Mouse (Mus musculus): ENCODE data around the gene P2ry2. TPM values are rescaled to one million over a fixed set of nuclear protein-coding genes. Genes with fewer than 3 reads are reported as not detected.

The P2ry2 gene
- total RNA-seq (2014; fragmentation: Nextera tagmentation) (0.64 and 0.70 TPM in 2 replicates), total RNA-seq (2017) (0.28 and 2.2 TPM in 2 replicates)

DNA sequence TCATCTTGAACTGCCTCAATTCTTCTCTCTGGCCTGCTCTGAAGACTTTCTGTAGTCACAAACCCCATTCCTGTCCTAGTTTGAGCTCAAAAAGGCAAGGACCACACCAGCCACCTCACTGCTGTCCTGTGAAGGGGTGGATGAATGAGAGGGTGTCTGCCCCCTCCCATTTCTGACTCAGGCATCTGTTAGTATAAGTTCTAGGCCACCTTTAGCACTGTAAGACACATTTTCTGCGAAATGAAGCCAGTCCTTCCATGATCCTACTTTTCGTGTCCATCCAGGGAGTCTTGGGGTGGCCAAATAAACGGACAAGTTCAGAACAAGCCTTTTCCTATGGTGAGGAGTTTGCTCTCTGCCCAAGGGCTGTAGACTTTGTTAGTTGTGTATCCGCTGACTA lies at the start of gene P2ry2:
Gene P2ry2 (minus strand): TSS at position 326 of the 400 bp plus-strand sequence.
- ATAC-seq (replicated peaks; ENCODE audit: low FRiP score, low TSS enrichment, poor library complexity, severe bottlenecking), result no peak

- ATAC-seq (replicated peaks; ENCODE audit: low FRiP score, low TSS enrichment, poor library complexity, severe bottlenecking), result no peak
Observed at GRCm38 (mm10) chr7:101062246-101062645, 49.6 kb upstream of the P2ry2 start.

DNA sequence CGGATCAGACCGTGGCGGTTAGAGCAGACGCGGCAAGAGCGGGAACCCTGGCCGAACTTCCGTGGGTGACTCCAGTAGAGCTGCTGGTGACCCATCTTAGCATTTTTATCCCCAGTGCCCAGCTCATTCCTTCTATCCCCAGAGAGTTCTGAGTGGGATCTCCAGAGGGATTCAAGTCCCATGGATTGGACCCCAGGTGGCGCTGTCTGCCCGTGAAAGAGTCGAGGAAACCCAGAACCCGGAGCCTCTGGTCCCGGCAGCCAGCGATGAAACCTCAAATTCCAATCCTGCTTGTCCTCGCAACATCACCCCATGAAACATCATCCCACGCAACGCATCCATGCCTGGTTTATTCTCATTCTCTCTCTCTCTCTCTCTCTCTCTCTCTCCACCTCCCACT lies 48.7 kb upstream of the P2ry2 start:
- 0 out of 2 replicates have a peak, but pooled peaks have one; percentile 46 for ATAC-seq (replicated peaks; ENCODE audit: low FRiP score, low TSS enrichment, poor library complexity, severe bottlenecking)

DNA sequence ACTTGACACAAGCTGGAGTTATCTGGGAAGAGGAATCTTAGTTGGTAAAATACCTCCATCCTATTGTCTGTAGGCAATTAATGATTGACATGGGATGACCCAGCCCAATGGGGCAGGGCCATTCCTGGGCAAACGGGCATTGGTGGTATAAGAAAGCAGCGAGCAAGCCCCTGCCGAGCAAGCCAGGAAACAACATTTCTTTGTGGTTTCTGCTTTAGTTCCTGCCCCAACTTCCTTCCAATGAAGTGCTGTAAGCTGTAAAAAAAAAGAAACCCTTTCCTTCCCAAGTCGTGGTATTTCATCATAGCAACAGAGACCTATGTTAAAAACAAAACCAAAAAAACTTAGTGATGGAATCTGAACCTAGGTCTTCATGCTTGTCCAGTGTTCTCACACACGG lies 47.8 kb upstream of the P2ry2 start:
- ATAC-seq (replicated peaks; ENCODE audit: low FRiP score, low TSS enrichment, poor library complexity, severe bottlenecking), result 0 out of 2 replicates have a peak, but pooled peaks have one; percentile 41

GRCm38 (mm10) chr7:101059188-101059587 lies 46.5 kb upstream of the P2ry2 start:
- no peak for ATAC-seq (replicated peaks; ENCODE audit: low FRiP score, low TSS enrichment, poor library complexity, severe bottlenecking)

DNA sequence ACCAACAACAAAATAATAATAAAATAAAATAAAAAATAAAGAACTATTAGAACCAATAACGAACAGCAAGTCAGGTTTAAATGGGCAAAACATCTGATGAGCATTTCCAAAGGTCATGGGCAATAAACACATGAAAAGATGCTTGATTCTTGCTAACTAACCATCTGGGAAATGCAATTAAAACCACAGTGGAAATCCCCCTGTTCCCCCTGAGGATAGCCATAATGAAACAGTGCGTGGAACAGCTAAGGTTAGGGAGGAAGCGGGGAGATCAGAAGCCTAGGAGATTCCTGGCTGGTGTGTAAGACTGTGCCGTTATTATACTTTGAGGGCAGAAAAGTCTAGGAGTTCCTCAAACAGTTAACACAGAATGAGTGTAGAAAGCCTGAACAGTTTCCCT lies 44.6 kb upstream of the P2ry2 start:
- no peak for ATAC-seq (replicated peaks; ENCODE audit: low FRiP score, low TSS enrichment, poor library complexity, severe bottlenecking)

- no peak for ATAC-seq (replicated peaks; ENCODE audit: low FRiP score, low TSS enrichment, poor library complexity, severe bottlenecking)
Observed at GRCm38 (mm10) chr7:101053136-101053535, 40.5 kb upstream of the P2ry2 start.

DNA sequence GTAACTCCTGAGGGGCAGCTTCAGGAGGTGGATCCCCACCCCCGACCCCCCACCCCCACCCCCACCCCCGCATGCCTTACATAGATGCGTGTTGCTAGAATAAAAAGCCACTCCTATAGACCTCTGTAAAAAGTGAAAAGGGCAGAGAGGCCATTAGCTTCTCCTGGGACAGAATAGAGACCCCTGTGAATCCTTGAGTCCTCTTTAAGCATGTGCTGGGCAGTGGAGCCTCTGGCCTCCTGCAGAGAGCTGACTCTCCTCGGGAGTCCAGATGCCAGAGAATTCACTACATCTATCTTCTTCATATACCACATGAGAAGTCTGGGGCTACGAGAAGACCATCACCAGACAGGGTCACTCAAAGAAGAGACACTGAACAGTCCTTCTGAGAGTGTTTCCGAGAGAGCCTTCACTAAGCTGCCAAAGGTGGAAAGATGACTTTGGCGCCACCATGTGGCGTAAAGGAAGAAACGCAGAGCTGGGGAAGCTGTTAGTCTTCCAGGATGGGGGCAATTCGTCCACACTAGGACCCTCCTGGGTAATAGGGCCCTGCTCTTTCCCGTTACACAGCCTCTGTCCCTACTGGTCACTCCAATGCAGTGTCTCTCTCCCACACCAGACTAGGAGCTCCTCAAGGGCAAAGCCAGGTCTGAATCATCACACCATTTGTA lies 39.0 kb upstream of the P2ry2 start:
- peak; percentile 59 for ATAC-seq (replicated peaks; ENCODE audit: low FRiP score, low TSS enrichment, poor library complexity, severe bottlenecking)

DNA sequence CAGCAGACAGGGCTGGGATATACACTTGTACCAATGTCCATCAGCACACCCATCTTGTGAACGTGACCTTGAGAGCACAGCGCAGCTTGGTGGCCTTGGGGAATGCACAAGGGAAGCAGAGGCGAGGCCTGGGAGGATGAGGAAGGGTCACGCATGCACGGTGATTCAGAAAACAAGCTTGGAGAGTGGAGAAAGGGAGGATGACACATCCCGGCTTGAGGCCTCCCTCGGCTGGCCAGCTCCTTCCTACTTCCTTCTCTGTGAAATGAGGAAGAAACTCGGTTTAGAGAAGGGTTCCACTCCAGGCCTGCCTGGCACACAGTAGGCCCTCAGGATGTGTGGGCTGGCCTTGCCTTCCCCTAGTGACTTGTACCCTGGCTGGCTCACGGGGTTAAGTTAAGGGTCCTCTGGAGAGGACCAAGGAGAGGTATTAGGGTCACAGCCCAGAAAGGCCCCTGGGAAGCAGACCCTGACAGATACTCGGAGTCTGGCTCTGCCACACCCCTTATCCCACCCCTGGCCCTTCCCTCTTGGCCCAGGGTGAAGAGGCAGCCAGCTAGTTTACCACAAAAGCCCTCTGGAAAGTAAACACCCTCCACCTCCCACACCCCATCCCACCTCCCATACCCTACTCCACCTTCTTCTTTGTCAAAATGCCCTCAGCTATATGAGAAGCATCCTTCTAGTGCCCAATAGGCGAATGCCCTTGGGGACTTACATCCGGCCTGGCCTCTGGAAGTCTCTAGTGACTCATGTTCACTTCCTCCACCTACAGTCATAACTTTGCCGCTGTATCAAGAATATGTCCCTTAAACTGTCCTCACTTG lies 38.3 kb upstream of the P2ry2 start:
- ATAC-seq (replicated peaks; ENCODE audit: low FRiP score, low TSS enrichment, poor library complexity, severe bottlenecking), result no peak

- ATAC-seq (replicated peaks; ENCODE audit: low FRiP score, low TSS enrichment, poor library complexity, severe bottlenecking), result no peak
Observed at GRCm38 (mm10) chr7:101049326-101050087, 36.8 kb upstream of the P2ry2 start.

- ATAC-seq (replicated peaks; ENCODE audit: low FRiP score, low TSS enrichment, poor library complexity, severe bottlenecking), result no peak
Observed at GRCm38 (mm10) chr7:101048247-101048646, 35.6 kb upstream of the P2ry2 start.

DNA sequence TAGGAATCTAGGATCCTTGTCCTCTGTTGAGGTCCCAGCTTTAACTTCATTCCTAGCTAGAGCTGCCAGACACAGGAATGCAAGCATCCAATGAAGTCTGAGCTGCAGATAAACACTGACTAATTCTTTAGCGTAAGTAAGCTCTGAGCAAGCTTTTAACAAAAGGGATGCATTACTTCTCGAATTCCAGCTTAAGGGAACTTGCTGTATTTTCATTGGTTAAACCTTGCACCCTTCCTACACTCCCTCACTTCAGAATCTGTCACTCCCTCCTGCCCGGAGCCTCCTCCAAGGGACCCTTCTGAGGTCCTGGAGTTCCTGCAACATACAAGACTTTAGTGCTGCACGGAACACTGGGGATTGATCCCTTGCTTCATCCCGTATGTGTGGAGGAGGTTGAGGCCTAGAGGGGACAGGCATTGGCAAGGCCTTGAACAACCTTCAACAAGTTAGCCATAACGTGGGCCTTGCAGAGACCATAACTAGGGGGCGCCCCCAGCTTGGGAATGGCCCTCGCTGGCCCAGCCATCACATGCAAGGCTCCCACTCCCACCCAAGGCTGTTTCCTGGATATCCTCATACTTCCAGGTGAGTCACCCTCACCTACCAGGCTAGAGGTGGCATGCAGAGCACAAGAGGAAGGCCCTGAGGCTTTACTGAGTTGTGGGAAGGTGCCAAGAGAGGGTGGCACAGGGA lies 31.3 kb upstream of the P2ry2 start:
- no peak for ATAC-seq (replicated peaks; ENCODE audit: low FRiP score, low TSS enrichment, poor library complexity, severe bottlenecking)

GRCm38 (mm10) chr7:101041977-101042749 lies 29.5 kb upstream of the P2ry2 start:
- peak; percentile 86 for ATAC-seq (replicated peaks; ENCODE audit: low FRiP score, low TSS enrichment, poor library complexity, severe bottlenecking)

DNA sequence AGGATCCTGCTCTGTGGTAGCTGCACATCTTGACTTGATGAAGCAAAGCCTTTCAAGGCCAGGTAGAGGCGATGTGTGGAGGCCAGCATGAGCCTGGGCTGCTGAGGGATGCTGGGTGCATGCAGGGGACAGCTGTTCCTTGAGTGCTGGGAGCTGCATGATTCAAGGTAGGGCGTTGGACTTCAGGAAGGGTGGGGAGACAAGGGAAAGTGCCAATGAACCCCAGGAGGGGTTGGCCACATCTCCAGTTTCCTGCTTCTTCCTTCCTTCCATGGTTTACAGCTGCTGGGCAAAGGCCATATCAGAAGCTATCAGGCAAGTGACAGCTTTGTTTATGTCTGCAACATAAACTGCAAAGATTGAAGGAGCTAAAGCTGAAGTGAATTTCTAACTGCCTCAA lies 28.9 kb upstream of the P2ry2 start:
- ATAC-seq (replicated peaks; ENCODE audit: low FRiP score, low TSS enrichment, poor library complexity, severe bottlenecking), result peak; percentile 24

GRCm38 (mm10) chr7:101033371-101033770 lies 20.7 kb upstream of the P2ry2 start:
- no peak for ATAC-seq (replicated peaks; ENCODE audit: low FRiP score, low TSS enrichment, poor library complexity, severe bottlenecking)

DNA sequence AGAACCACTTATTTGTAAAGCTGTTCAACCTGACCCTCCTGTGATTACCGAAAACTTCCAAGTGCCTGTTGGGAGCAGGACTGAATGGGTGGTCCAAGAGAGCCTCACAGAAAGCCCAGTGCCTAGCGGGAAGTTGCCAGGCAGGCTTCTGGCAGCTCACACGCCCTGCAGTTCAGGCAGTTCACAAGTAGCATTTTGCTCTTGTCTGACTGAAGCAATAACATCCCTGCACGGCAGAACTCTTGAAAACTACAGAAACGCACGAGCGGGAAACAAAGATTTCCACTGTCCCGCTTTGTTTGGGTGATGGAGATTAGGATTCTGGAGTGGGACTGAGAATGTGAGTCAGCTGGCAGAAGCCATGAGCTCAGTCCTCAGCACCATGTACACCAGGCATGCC lies 18.6 kb upstream of the P2ry2 start:
- ATAC-seq (replicated peaks; ENCODE audit: low FRiP score, low TSS enrichment, poor library complexity, severe bottlenecking), result no peak

GRCm38 (mm10) chr7:101030756-101031155 lies 18.1 kb upstream of the P2ry2 start:
- no peak for ATAC-seq (replicated peaks; ENCODE audit: low FRiP score, low TSS enrichment, poor library complexity, severe bottlenecking)

- peak; percentile 88 for ATAC-seq (replicated peaks; ENCODE audit: low FRiP score, low TSS enrichment, poor library complexity, severe bottlenecking)
Observed at GRCm38 (mm10) chr7:101029446-101029845, 16.8 kb upstream of the P2ry2 start.

DNA sequence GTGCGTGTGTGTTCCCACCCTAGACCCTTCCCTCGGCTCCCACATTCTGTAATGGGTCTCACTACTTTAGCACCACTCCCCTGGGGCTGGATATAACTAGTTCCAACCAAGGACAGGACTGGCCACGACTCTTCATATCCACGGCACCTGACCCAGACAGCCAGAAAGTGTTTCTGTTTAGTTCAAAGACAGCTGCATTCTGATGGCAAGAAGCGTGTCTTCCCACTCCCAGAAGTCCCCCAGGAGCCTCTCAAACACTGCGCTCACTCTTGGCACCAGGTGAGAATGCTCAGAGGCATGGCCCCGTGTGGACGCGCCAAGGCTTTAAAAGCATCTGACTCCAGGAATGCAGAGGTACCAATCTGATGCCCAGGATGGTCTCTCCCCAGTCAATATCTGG lies 16.3 kb upstream of the P2ry2 start:
- no peak for ATAC-seq (replicated peaks; ENCODE audit: low FRiP score, low TSS enrichment, poor library complexity, severe bottlenecking)

Measured in megakaryocyte-erythroid progenitor cell, adult 5-6 weeks (primary cell).